Mouse (Mus musculus): ENCODE results near the gene Gna15.

GRCm38 (mm10) chr10:81545161-81545747 is 21.2 kb upstream of the Gna15 start, which contains the start of gene Gna11:
- no peak for TF ChIP-seq CTCF (IDR thresholded peaks at IDR 0.05; ENCODE audit: extremely low read depth, insufficient read depth, low read length)
- TF ChIP-seq POLR2A (IDR thresholded peaks at IDR 0.05; ENCODE audit: extremely low read depth, insufficient read depth, low read length): peak; percentile 62; the same call in 1 of the 2 replicates

Data from cortical plate, adult 2 months (tissue).